Mouse (Mus musculus) kidney, adult 2 months (tissue): ENCODE measurements around the gene Magi3.

ENCODE experiments used
- CTCF ChIP-seq: fragments of 200-500 bp; conservative IDR thresholded peaks from 2 replicates; pipeline ENCODE4 v1.5.1; 2011; ENCODE audit warnings: low read depth, mild to moderate bottlenecking, control low read depth, low read length, moderate library complexity, mixed read lengths; ENCODE audit not compliant: insufficient read depth, insufficient read length
- POLR2A ChIP-seq: fragments of 200-500 bp; IDR thresholded peaks from one replicate; pipeline ENCODE4 v1.6.1; 2011; ENCODE audit warnings: low read depth, low read length, control low read depth

DNA sequence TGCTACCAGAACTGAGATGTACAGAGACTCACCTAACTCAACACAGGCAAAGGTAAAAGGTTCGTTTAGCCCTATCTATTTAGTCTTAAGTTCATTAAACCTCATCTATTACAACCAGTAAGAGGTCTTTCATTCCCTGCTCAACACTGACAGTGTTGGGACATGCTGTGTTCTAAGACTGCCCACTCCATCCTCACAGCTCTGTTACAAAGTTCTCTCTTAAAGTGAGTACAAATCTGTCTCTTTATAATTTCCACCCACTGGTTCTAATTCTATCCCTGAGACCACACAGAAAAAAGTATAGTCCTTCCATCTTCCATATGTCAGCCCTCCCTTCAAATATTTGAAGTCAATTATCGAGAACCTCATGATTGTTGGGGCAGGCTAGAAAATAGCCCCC, 36.5 kb downstream of the Magi3 start:
- TF ChIP-seq POLR2A (no peak), CTCF (no peak)
